Mouse (Mus musculus): Measurements from ENCODE around the gene Pou2f1. TPM values are rescaled to one million over a fixed set of nuclear protein-coding genes. Genes with fewer than 3 reads are reported as not detected.
A peak's percentile ranks its signal among the peaks of the same experiment; 100 is the strongest.

The Pou2f1 gene
- polyA plus RNA-seq, 1 experiment = 21.2 TPM

DNA sequence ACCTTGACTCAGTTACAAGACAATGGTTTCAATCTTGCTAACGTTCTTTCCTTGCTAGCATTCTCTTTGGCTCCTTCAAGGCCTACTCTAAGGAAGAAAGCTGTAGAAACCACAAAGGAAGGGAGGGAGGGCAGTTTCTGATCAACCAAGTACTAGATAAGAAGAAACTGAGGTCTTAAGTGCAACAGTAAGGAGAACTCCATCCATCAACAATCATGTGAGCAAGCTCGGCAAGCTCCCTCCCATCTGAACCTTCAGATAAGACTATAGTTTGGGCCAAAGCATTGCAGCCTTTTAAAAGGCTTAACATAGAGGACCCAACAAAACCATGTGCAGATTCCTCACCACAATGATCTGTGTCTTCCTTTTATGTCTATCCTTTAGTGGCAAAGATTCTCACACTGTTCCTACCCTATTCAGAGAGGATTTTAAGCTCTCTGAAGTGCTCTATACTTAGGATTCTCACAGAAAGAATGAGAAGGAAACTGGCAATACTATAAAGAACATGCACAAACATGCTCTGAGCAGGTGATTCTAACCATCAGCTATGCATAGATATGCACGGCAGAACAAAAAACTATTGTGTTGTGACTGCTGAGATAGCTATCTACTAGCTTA, 16.6 kb downstream of the Pou2f1 start:
- no peak for TF ChIP-seq CTCF (IDR thresholded peaks at IDR 0.05; ENCODE audit: borderline replicate concordance, extremely low read depth, insufficient read depth, insufficient read length)
- no peak for TF ChIP-seq POLR2A (IDR thresholded peaks at IDR 0.05; ENCODE audit: borderline replicate concordance, extremely low read depth, insufficient read depth, insufficient read length, poor library complexity, severe bottlenecking)
- no peak for DNase-seq (ENCODE audit: low read depth)

- no peak for DNase-seq (ENCODE audit: low read depth)
These were observed 17.3 kb downstream of the Pou2f1 start for GRCm38 (mm10) chr1:165985186-165985585.

GRCm38 (mm10) chr1:165976672-165977448, 25.6 kb downstream of the Pou2f1 start:
- peak; percentile 31 for DNase-seq (ENCODE audit: low read depth)
- TF ChIP-seq CTCF (IDR thresholded peaks at IDR 0.05; ENCODE audit: borderline replicate concordance, extremely low read depth, insufficient read depth, insufficient read length) = no peak

More at GRCm38 (mm10) chr1:165985186-165985585, 17.3 kb downstream of the Pou2f1 start:
- TF ChIP-seq CTCF (IDR thresholded peaks at IDR 0.05; ENCODE audit: borderline replicate concordance, extremely low read depth, insufficient read depth, insufficient read length) (no peak), POLR2A (IDR thresholded peaks at IDR 0.05; ENCODE audit: borderline replicate concordance, extremely low read depth, insufficient read depth, insufficient read length, poor library complexity, severe bottlenecking) (no peak)

- DNase-seq (ENCODE audit: low read depth) = no peak
- TF ChIP-seq POLR2A (IDR thresholded peaks at IDR 0.05; ENCODE audit: borderline replicate concordance, extremely low read depth, insufficient read depth, insufficient read length, poor library complexity, severe bottlenecking) (no peak), CTCF (IDR thresholded peaks at IDR 0.05; ENCODE audit: borderline replicate concordance, extremely low read depth, insufficient read depth, insufficient read length) (no peak)
These were observed 33.3 kb downstream of the Pou2f1 start for GRCm38 (mm10) chr1:165969001-165969690.

DNA sequence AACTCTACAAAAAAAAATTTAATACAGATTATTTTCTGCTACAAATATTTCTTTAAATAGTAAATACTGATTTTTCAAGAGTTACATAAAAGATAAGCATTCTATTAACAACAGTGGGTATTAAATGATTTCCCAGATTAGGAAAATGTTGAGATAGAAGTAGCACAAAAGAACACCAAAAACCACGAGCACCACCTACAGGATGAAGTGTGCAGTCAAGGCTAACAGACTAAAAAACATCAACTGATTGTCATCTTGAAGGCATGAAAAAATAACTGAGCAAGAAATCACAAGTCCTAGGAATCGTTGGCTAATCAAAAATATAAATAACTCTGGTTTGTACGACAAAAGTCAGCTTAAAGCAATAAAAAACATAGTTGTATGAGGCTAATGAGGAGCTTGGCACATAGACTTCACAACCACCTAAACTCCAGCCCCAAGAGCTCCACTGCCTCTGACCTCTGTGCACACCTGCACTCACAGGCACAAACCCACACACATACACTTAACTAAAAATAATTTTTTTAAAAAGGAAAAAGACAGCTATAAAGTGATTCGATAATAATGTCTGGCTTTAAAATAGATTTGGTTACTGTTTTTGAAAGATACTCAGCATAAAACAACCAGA, 35.3 kb downstream of the Pou2f1 start:
- TF ChIP-seq POLR2A (IDR thresholded peaks at IDR 0.05; ENCODE audit: borderline replicate concordance, extremely low read depth, insufficient read depth, insufficient read length, poor library complexity, severe bottlenecking) (no peak), CTCF (IDR thresholded peaks at IDR 0.05; ENCODE audit: borderline replicate concordance, extremely low read depth, insufficient read depth, insufficient read length) (peak; percentile 60; the same call in 1 of the 2 replicates)
- peak; percentile 89 for DNase-seq (ENCODE audit: low read depth)

- no peak for TF ChIP-seq CTCF (IDR thresholded peaks at IDR 0.05; ENCODE audit: borderline replicate concordance, extremely low read depth, insufficient read depth, insufficient read length)
- no peak for TF ChIP-seq POLR2A (IDR thresholded peaks at IDR 0.05; ENCODE audit: borderline replicate concordance, extremely low read depth, insufficient read depth, insufficient read length, poor library complexity, severe bottlenecking)
- peak; percentile 96 for DNase-seq (ENCODE audit: low read depth)
These were observed 36.1 kb downstream of the Pou2f1 start for GRCm38 (mm10) chr1:165966156-165966914.

DNA sequence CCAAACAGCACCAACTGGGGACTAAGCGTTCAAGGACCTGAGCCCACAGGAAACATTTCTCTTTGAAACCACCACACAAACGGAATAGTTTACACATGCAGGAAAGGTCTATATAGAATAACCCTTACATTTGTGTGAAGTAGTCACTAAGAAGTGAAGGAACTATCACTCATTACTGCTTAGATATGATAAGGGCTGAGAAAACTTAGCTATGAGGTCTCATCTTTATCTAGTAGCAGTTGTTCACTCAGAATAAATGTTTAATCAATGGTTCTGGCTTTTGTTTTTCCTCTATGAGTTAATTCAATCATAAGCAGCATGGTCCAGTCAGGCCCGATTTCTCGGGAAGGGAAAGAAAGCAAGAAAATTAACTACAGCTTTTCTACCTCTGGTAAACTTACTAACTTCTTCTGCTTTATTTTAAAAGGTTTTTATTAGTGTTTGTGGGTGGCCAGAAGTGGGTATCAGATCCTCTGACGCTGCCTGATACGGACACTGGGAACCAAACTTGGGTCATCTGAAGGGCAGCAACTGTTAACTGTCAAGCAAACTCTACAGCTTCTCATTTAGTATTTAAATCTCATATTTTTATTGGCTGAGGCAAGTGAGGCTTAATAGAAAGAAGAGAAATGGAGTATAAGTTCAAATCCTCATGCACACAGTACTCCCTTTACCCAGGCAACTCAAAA, 40.7 kb downstream of the Pou2f1 start:
- no peak for DNase-seq (ENCODE audit: low read depth)
- TF ChIP-seq POLR2A (IDR thresholded peaks at IDR 0.05; ENCODE audit: borderline replicate concordance, extremely low read depth, insufficient read depth, insufficient read length, poor library complexity, severe bottlenecking) (no peak), CTCF (IDR thresholded peaks at IDR 0.05; ENCODE audit: borderline replicate concordance, extremely low read depth, insufficient read depth, insufficient read length) (no peak)

DNA sequence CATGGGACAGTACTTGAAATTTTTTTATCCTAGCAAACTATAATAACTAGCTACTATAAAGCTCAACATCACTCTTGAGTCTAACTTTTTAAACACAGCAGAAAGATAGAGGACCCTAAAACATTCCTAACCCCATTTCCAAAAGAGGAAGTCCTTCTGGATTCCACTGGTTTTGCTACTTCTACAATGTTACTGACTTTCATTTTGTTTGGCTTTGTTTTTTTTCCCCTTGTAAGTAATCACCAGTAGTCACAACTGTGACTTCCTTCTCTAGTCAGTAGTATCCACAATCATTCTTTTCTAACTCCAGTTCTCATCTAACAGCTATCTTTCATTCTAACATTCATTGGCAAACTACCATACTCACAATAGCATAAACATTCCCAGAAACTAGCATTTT, 44.3 kb downstream of the Pou2f1 start:
- DNase-seq (ENCODE audit: low read depth) = no peak
- TF ChIP-seq CTCF (IDR thresholded peaks at IDR 0.05; ENCODE audit: borderline replicate concordance, extremely low read depth, insufficient read depth, insufficient read length) (no peak), POLR2A (IDR thresholded peaks at IDR 0.05; ENCODE audit: borderline replicate concordance, extremely low read depth, insufficient read depth, insufficient read length, poor library complexity, severe bottlenecking) (no peak)

DNA sequence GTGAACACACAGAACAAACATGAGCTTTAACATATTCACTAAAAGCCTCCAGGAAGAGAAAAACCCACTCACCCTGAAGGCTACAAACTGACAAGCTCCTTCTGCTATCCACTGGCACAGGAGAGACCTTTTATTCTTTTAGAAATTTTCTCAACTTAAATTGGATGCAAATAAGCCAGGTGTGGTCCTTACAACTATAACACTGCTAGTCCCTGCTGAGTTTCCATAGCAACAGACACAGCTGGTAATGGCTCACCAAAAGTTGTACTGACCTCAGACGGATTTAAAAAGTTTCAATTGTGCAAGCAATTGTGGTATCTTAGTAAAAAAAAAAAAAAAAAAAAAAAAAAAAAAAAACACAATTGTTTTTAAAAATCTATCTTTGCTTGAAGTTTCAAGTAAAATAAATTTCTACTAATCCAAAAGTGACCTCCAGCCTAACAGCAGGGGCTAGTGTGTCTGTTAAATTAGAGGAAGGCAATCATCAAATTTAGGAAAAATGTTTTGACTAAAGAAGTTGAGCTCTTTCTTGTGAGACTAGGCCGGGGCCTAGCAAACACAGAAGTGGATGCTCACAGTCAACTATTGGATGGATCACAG, 54.2 kb downstream of the Pou2f1 start:
- peak; percentile 84 for DNase-seq (ENCODE audit: low read depth)
- no peak for TF ChIP-seq POLR2A (IDR thresholded peaks at IDR 0.05; ENCODE audit: borderline replicate concordance, extremely low read depth, insufficient read depth, insufficient read length, poor library complexity, severe bottlenecking)
- TF ChIP-seq CTCF (IDR thresholded peaks at IDR 0.05; ENCODE audit: borderline replicate concordance, extremely low read depth, insufficient read depth, insufficient read length) = no peak

DNA sequence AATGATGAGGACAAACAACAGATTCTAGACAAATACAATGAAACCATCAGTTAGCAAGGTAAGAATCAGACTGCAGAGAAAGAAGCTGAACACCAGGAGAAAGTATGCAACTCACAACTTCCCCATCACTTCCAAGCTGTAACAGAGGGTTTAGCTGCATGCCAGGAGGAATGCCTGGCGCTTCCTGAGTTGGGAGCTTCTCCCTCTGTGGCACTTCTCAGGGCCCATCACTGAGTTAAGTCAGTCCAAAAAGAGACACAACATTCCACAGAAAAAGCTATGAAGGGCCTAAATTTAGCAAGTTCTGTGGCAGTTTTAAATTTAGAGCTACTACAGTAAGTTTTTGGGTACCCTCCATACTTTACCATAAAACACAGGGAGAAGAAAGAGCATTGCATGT, 59.2 kb downstream of the Pou2f1 start:
- TF ChIP-seq POLR2A (IDR thresholded peaks at IDR 0.05; ENCODE audit: borderline replicate concordance, extremely low read depth, insufficient read depth, insufficient read length, poor library complexity, severe bottlenecking) (no peak), CTCF (IDR thresholded peaks at IDR 0.05; ENCODE audit: borderline replicate concordance, extremely low read depth, insufficient read depth, insufficient read length) (no peak)
- no peak for DNase-seq (ENCODE audit: low read depth)
